Mouse (Mus musculus): ENCODE results near the gene Cdkal1.

GRCm38 (mm10) chr13:29824326-29824725 is 31.1 kb downstream of the Cdkal1 start:
- no peak for TF ChIP-seq CTCF (conservative IDR thresholded peaks at IDR 0.05; ENCODE audit: low read length)
- TF ChIP-seq POU5F1 (IDR thresholded peaks at IDR 0.05; ENCODE audit: borderline replicate concordance, low read length): no peak
- no peak for TF ChIP-seq NANOG (IDR thresholded peaks at IDR 0.05; ENCODE audit: borderline replicate concordance, low read length)

All from E14TG2a.4 (cell line).